ENCODE assay signal across 16 mouse cellular contexts in the genomic region with DNA sequence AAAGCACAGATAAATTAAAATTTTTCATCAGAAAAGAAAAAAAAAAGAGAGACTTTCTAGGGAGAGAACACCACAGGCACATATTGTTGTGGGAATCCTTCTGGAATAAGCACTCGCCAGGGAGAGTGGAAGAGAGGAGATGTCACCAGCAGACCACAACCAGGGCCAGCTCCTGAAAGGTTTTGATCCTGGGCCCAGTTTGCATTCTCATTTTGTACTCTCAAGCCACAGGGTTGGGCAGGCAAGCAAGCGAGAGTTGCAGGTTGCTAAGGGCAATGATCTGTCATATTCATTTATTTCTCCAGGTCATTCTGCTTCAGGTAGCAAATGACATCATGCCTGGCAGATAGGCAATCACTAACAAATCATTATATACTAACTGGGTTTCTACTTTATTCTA.
"Had no signal": no experiment of that assay in that cellular context is flagged by ENCODE, and none has a peak within 500 bp of the region (broad histone marks: within the 10 kb centered on the region; RNA-seq: fewer than 3 reads in every experiment).

No protein-coding gene starts in this region.

- DNase-seq: heart, postnatal 10 days; heart, postnatal 14 days; heart, postnatal 36 days; heart, postnatal 4 days; kidney, adult 11 months; kidney, adult 18-20 months; kidney, adult 2 months; kidney, adult 8-10 months; kidney, adult 9 months; kidney, postnatal 10 days; kidney, postnatal 14 days; kidney, postnatal 25 days; kidney, postnatal 36 days; kidney, postnatal 4 days; layer of hippocampus, adult 9-11 months; layer of hippocampus, postnatal 36 days had no signal
